Mouse (Mus musculus) left cerebral cortex, postnatal 10 days (tissue): ENCODE data around the gene Sult2a7. TPM values are rescaled to one million over a fixed set of nuclear protein-coding genes. Genes with fewer than 3 reads are reported as not detected.

ENCODE experiments used
- DNase-seq, 2 experiments: peaks; one replicate each; pipeline ENCODE4 v3.0.0; 2021 to 2022; ENCODE audit warnings: low spot score in 2 of 2, mixed read lengths in 1 of 2; ENCODE audit errors: extremely low spot score in 1 of 2
- intact Hi-C: fragments of 180-260 bp; cut with DNase I; formaldehyde crosslinking; loops from one replicate; pipeline ENCODE4 v1.15.1; 2025
- total RNA-seq, 2 experiments: library from RNA; stranded (reverse); gene quantifications; 2 replicates each; pipeline ENCODE4 v1.2.3; 2021

Sult2a7 gene
- total RNA-seq: not detected

- intact Hi-C loops: no loop called here
- no peak for DNase-seq
These were observed at the start of gene Sult2a7 for GRCm38 (mm10) chr7:14494130-14494529. Gene Sult2a7 (minus strand): TSS chr7:14494230.

GRCm38 (mm10) chr7:14525280-14525679, 31.2 kb upstream of the Sult2a7 start:
- DNase-seq: no peak
- intact Hi-C loops: no loop called here

GRCm38 (mm10) chr7:14522636-14523035, 28.6 kb upstream of the Sult2a7 start:
- intact Hi-C loops: no loop called here
- no peak for DNase-seq

GRCm38 (mm10) chr7:14518301-14518700, 24.3 kb upstream of the Sult2a7 start:
- no peak for DNase-seq
- intact Hi-C loops: no loop called here

- DNase-seq: no peak
- intact Hi-C loops: no loop called here
These were observed 1.1 kb downstream of the Sult2a7 start for GRCm38 (mm10) chr7:14492886-14493285.

GRCm38 (mm10) chr7:14446534-14446933, 47.5 kb downstream of the Sult2a7 start, which contains the start of gene Sult2a8:
Gene Sult2a8 (minus strand): TSS chr7:14446769.
- intact Hi-C loops: no loop called here
- DNase-seq: no peak

GRCm38 (mm10) chr7:14439581-14439980, 54.4 kb downstream of the Sult2a7 start:
- intact Hi-C loops: no loop called here
- no peak for DNase-seq

GRCm38 (mm10) chr7:14438484-14438883, 55.5 kb downstream of the Sult2a7 start:
- intact Hi-C loops: no loop called here
- DNase-seq: no peak

GRCm38 (mm10) chr7:14438029-14438428, 56.0 kb downstream of the Sult2a7 start:
- no peak for DNase-seq
- intact Hi-C loops: no loop called here

Other genes with a start within 250 kb of the Sult2a7 start
- not detected for gene Sult2a6, start 239.4 kb downstream of the Sult2a7 start, total RNA-seq
- not detected for gene Obox8, start 160.7 kb downstream of the Sult2a7 start, total RNA-seq
- not detected for gene Sult2a8, start 47.5 kb downstream of the Sult2a7 start, total RNA-seq
- gene Vmn1r90, start 69.3 kb upstream of the Sult2a7 start, total RNA-seq: not detected
- gene Obox7, start 165.3 kb upstream of the Sult2a7 start, total RNA-seq: not detected